Mouse (Mus musculus): ENCODE measurements around the gene Uhrf1. TPM values are rescaled to one million over a fixed set of nuclear protein-coding genes. Genes with fewer than 3 reads are reported as not detected.

Gene Uhrf1
- 1.9 TPM for polyA plus RNA-seq (2014; fragmentation: Illumina TruSeq; extraction: RNeasy Lipid Tissue Mini Kit (QIAGEN cat#74804); ENCODE audit: low read depth, low replicate concordance)

DNA sequence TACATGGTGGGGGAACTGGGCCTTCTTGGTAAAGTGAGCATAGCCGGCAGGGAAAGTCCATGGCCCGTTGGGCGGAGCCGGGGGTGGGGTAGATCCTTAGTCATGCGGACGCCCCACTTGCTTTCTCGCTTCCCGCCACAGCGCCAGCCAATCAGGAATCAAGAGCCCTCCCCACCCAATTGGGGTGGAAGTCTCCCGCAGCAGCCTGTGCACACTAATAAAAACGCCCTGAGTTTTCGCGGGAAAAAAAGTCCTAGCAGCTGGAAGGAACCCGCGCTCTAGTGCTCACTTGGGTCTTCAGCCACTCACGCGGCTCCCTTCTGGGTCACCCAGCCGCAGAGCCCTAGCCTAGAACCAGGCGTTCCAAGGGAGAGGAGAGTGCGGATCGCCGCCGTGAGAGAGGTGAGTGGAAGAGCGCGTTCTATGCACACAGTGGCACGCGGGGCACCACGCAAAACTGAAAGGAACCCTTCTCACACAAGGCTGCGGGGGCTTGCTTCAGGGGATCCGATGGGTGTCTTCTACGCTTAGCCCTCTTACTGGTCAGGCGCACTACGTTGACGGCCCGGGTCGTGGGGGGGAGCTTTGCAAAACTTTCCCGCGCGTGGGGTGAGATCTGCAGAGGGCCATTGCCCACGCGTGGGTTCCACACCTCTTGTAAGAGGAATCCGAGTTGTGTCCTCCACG is at the start of gene Uhrf1:
Uhrf1 (plus strand) TSS at position 162 of the 687 bp plus-strand sequence.

DNA sequence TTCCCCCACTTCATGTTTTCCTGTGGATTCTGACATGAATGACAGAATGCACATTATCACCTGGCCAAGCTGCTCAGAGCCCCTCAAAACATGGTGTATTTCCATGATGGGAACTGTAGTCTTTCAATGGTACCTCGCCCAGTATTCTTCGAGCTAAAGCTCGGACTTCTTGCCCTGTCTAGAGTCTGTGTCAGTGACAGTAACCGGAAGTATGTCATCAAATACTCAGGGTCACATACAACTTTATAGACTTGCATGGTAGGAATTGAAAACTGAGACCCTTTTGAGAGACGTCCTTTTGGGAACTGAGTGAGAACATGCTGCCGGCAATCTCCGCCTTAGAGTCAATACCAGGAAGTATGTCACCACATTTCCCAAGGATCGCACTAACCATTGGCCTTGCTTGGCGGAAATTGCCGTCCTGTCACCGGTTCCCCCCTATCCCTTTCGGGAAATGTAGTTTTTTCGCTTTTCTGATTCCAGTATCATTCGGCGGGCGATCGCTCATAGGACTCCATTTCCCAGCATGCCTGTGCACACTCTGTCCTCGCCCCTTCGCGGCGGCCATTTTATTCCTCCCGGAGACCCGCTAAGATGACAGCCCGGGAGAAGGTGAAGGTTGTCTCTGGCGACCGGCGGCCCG is 46.8 kb upstream of the Uhrf1 start, which contains the start of gene Fem1a:
Fem1a (plus strand) TSS at position 572 of the 643 bp plus-strand sequence.

DNA sequence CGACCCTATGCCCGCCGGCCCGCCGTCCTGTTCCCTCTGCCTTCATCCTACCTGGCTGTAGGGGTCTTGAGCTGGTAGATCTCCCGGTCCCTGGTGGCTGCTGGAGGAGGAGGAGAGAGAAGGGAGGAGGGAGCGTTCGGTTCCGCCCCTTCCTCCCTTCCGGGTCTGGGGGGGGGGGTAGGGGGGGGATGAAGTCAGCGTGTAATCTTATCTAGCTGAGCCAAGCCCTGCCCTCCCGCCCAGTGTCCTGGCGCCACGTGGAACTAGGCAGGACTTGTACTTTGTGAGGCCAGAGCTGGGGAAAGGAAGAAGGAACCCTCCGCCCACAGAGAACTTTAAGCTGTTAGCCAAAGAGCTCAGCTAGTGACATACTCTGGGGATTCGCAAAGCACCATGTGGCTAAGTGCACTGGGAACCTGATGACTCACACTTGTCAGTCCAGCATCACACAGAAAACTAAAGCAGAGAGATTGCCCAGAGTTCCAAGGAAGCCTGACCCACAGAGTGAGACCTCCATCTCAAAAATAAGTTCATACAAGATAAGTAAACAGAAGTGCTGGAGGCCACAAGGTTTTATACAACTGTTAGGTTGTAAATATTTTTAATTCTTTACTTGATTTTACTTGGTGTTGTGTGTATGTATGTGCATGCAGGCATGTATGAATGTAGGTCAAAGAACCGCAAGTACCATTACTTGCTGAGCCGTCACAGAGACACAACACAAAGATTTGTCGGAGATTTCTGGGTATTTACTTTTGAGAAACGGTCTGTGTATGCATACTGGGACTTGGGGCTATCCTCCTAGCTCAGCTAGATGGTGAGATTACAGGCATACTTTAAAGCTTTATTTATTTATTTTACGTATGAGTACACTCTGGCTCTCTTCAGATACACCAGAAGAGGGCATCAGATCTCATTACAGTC is 26.2 kb upstream of the Uhrf1 start, which contains the start of gene Ticam1:
Ticam1 (minus strand) TSS at position 144 of the 924 bp plus-strand sequence.

DNA sequence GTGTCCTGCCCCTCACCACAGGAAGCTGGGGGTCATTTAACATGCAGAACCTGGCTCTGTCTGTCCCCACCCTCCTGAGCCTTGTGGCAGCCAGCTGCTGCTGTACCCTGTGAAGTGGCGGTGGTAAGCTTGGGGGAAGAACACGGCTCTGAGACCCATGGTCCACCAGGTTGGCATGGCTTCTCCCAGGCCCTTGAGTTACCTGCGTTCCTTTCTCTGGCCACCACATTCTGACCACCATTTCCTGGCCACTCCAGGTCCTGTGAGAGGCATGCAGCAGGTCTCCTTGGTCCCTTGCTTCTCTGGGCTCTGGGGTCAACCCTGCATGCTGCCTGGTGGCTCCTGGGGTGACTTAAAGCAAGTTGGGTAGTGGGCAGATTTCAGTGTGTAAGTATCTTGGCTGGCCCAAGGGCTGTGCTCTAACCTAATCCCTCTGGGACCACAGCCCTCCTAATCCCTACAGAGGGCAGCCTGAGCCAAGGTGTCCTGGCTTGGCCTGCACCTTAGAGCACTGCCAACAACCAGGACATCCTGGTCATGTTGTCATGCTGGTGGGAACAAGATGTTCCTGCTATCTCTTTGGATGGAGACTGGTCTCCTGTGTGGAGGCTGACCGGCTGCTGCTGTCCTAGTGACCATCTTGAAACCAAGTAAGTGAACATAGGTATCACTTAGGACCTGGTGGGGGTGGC is 10.4 kb upstream of the Uhrf1 start, which contains the start of gene Plin3:
Plin3 (minus strand) TSS at position 343 of the 692 bp plus-strand sequence.

DNA sequence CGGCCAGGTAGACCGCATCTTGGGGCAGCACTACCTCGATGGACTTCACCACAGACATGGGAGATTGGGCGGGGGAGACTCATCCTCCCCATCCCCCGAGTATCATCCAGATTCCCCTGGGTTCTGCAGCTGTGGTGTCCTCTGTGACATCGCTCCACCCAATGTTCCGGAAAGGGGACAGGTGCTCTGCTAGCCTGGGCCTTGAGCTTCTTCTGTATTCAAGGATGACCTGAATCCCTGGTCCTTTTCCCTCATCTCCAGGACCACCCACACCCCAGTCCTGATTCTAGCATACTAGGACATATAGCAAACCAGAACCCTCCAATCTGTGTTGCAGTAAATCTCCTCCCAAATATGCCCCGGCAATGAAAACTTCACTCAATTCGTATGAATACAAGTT is 2.9 kb upstream of the Uhrf1 start, which contains the start of gene Arrdc5:
Arrdc5 (minus strand) TSS at position 101 of the 400 bp plus-strand sequence.

DNA sequence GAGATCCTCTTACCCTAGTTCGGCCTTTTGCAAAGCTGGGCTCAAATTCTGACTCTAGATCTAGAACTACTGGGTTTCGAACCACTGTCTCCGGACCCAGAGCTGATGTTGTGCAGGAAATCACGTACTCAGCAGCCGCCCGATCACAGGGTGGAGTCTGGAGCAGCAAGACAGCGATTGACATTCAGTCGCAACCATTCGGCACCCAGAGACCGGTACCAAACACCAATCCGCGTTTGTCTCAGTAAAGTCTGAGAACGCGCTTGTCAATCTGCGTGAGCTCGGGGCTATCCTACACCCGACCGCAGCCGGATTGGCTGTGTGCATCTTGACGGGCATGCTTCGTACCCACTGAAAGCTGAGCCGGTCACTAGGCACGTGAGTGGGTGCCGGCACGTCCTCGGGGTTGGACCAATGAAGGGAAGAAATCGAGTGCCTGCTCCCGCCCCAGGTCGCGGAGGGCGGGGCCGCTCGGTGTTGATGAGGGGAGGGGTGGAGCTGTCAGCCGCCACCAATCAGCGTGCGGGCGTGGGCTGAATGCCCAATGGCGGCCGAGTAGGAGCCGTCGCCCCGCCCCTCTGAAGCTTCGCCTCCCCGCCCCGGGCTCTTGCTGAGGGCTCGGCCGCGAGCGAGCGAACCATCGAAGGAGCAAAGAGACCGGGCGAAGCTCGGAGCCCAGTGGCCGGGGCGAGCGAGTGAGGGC is 22.5 kb downstream of the Uhrf1 start, which contains the start of gene Kdm4b:
Kdm4b (plus strand) TSS at position 613 of the 703 bp plus-strand sequence.

Other genes starting within 250 kb of the Uhrf1 start
- 15.9 TPM for gene Ubxn6, start 228.3 kb upstream of the Uhrf1 start, polyA plus RNA-seq (2014; fragmentation: Illumina TruSeq; extraction: RNeasy Lipid Tissue Mini Kit (QIAGEN cat#74804); ENCODE audit: low read depth, low replicate concordance)
- 3.9 TPM for gene Hdgfl2, start 223.7 kb upstream of the Uhrf1 start, polyA plus RNA-seq (2014; fragmentation: Illumina TruSeq; extraction: RNeasy Lipid Tissue Mini Kit (QIAGEN cat#74804); ENCODE audit: low read depth, low replicate concordance)
- 6.4 TPM for gene Plin4, start 193.5 kb upstream of the Uhrf1 start, polyA plus RNA-seq (2014; fragmentation: Illumina TruSeq; extraction: RNeasy Lipid Tissue Mini Kit (QIAGEN cat#74804); ENCODE audit: low read depth, low replicate concordance)
- 6.5 TPM for gene Plin5, start 185.7 kb upstream of the Uhrf1 start, polyA plus RNA-seq (2014; fragmentation: Illumina TruSeq; extraction: RNeasy Lipid Tissue Mini Kit (QIAGEN cat#74804); ENCODE audit: low read depth, low replicate concordance)
- not detected for gene Lrg1, start 181.3 kb upstream of the Uhrf1 start, polyA plus RNA-seq (2014; fragmentation: Illumina TruSeq; extraction: RNeasy Lipid Tissue Mini Kit (QIAGEN cat#74804); ENCODE audit: low read depth, low replicate concordance)
- not detected for gene Sema6b, start 163.0 kb upstream of the Uhrf1 start, polyA plus RNA-seq (2014; fragmentation: Illumina TruSeq; extraction: RNeasy Lipid Tissue Mini Kit (QIAGEN cat#74804); ENCODE audit: low read depth, low replicate concordance)
- 1.6 TPM for gene Tnfaip8l1, start 140.8 kb upstream of the Uhrf1 start, polyA plus RNA-seq (2014; fragmentation: Illumina TruSeq; extraction: RNeasy Lipid Tissue Mini Kit (QIAGEN cat#74804); ENCODE audit: low read depth, low replicate concordance)
- gene Mydgf, start 119.4 kb upstream of the Uhrf1 start, polyA plus RNA-seq (2014; fragmentation: Illumina TruSeq; extraction: RNeasy Lipid Tissue Mini Kit (QIAGEN cat#74804); ENCODE audit: low read depth, low replicate concordance), result 13.2 TPM
- 0.41 TPM for gene Dpp9, start 84.4 kb upstream of the Uhrf1 start, polyA plus RNA-seq (2014; fragmentation: Illumina TruSeq; extraction: RNeasy Lipid Tissue Mini Kit (QIAGEN cat#74804); ENCODE audit: low read depth, low replicate concordance)
- gene Fem1a, start 46.5 kb upstream of the Uhrf1 start, polyA plus RNA-seq (2014; fragmentation: Illumina TruSeq; extraction: RNeasy Lipid Tissue Mini Kit (QIAGEN cat#74804); ENCODE audit: low read depth, low replicate concordance), result 3.7 TPM
- 0.58 TPM for gene Ticam1, start 26.5 kb upstream of the Uhrf1 start, polyA plus RNA-seq (2014; fragmentation: Illumina TruSeq; extraction: RNeasy Lipid Tissue Mini Kit (QIAGEN cat#74804); ENCODE audit: low read depth, low replicate concordance)
- gene Plin3, start 10.4 kb upstream of the Uhrf1 start, polyA plus RNA-seq (2014; fragmentation: Illumina TruSeq; extraction: RNeasy Lipid Tissue Mini Kit (QIAGEN cat#74804); ENCODE audit: low read depth, low replicate concordance), result 21.8 TPM
- not detected for gene Arrdc5, start 3.0 kb upstream of the Uhrf1 start, polyA plus RNA-seq (2014; fragmentation: Illumina TruSeq; extraction: RNeasy Lipid Tissue Mini Kit (QIAGEN cat#74804); ENCODE audit: low read depth, low replicate concordance)
- gene Kdm4b, start 22.7 kb downstream of the Uhrf1 start, polyA plus RNA-seq (2014; fragmentation: Illumina TruSeq; extraction: RNeasy Lipid Tissue Mini Kit (QIAGEN cat#74804); ENCODE audit: low read depth, low replicate concordance), result 0.99 TPM
- gene Ptprs, start 173.2 kb downstream of the Uhrf1 start, polyA plus RNA-seq (2014; fragmentation: Illumina TruSeq; extraction: RNeasy Lipid Tissue Mini Kit (QIAGEN cat#74804); ENCODE audit: low read depth, low replicate concordance), result 6.4 TPM
- gene Znrf4, start 209.1 kb downstream of the Uhrf1 start, polyA plus RNA-seq (2014; fragmentation: Illumina TruSeq; extraction: RNeasy Lipid Tissue Mini Kit (QIAGEN cat#74804); ENCODE audit: low read depth, low replicate concordance), result not detected

All from adrenal gland, adult 10 weeks (tissue).